Mouse (Mus musculus) forebrain, embryonic 12.5 days (tissue): Measurements from ENCODE around the gene Otp. TPM values are rescaled to one million over a fixed set of nuclear protein-coding genes. Genes with fewer than 3 reads are reported as not detected.
A peak's percentile ranks its signal among the peaks of the same experiment; 100 is the strongest.

ENCODE experiments used
- ATAC-seq: fragments of 200-750 bp; cut with Nextera tagmentation; 2 replicates; pipeline ENCODE4 v1.8.0; 2017; ENCODE audit warnings: moderate TSS enrichment; ENCODE audit not compliant: low FRiP score
- H3K27ac ChIP-seq: fragments of 300-500 bp; sonication (generic); 2 replicates; pipeline ENCODE4 v1.5.1; 2016; ENCODE audit warnings: mild to moderate bottlenecking
- H3K27me3 ChIP-seq: fragments of 300-500 bp; sonication (generic); 2 replicates; pipeline ENCODE4 v1.6.1; 2016; ENCODE audit warnings: mild to moderate bottlenecking
- H3K36me3 ChIP-seq: fragments of 300-500 bp; sonication (generic); replicated peaks from 2 replicates; pipeline ENCODE4 v1.6.1; 2016; ENCODE audit warnings: mild to moderate bottlenecking
- H3K4me1 ChIP-seq: fragments of 300-500 bp; sonication (generic); 2 replicates; pipeline ENCODE4 v1.6.1; 2016
- H3K4me2 ChIP-seq: fragments of 300-500 bp; sonication (generic); 2 replicates; pipeline ENCODE4 v1.6.1; 2016; ENCODE audit warnings: mild to moderate bottlenecking, moderate library complexity
- H3K4me3 ChIP-seq: fragments of 300-500 bp; sonication (generic); replicated peaks from 2 replicates; pipeline ENCODE4 v1.5.1; 2016; ENCODE audit warnings: mild to moderate bottlenecking
- H3K9ac ChIP-seq: fragments of 300-500 bp; sonication (generic); 2 replicates; pipeline ENCODE4 v1.6.1; 2016; ENCODE audit warnings: mild to moderate bottlenecking
- H3K9me3 ChIP-seq: fragments of 300-500 bp; sonication (generic); 2 replicates; pipeline ENCODE4 v1.6.1; 2016
- WGBS: fragments of 180-500 bp; shearing (Covaris S2); methylation state at CpG from one replicate; pipeline ENCODE4 v1.1.7; 2016; 5-methylcytosine and 5-hydroxymethylcytosine counted together
- polyA plus RNA-seq: library from polyadenylated mRNA; unstranded; fragments of >200 nt; fragmentation: Nextera tagmentation; extraction: Ambion mirVana; gene quantifications from 2 replicates; pipeline ENCODE4 v1.2.1, GENCODE M21; 2016

Gene Otp
- polyA plus RNA-seq, 1 experiment from 2014 or later: 7.1 TPM

DNA sequence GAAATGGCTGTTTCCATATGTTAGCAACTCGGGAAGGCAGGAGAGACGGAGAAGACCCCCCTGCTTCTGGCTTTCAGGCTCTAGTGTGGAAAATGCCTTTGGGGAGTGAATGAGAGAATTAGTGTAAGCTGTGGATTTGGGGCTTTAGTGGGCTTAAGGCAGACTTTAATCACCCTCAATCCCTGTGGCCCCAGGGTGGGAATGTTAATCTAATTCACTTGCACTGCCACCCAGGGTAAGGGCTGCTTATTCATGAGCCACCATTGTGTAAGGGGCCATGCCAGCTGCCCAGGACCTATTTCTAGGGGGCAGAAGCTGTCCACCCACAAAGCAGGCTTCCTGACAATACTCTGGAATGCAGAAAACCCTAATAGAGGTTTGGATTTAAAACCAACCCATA lies 8.5 kb upstream of the Otp start:
- Histone ChIP-seq H3K4me3 (no peak overlapping the region), H3K9ac (no peak overlapping the region), H3K27ac (no peak overlapping the region), H3K4me2 (no peak overlapping the region), H3K27me3 (peaks cover 96% of the 10 kb centered on the region), H3K4me1 (peaks cover 10% of the 10 kb centered on the region; the same call in 1 of the 2 replicates), H3K36me3 (no peaks in the 10 kb centered on the region), H3K9me3 (no peaks in the 10 kb centered on the region)
- ATAC-seq: no peak
- 0% methylated on average over 2 of the region's 2 CpGs for WGBS

DNA sequence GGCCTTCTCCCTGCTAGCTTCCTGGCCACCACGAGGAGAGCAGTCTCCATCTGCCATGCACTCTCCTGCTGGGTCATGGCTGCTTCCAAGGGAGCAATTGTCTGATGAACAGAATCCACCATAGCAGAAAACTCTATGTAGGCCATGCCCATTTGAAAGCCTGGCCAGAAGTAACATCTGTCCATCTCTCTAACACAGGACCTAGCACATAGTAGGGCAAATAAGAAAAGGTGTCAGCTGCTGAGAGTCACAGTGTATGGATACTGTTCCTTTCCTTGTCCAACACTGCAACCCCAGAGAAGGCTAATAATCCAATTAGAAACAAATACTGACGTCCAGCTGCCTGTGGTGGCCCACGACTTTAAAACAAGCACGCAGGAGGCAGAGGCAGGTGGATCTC lies 7.6 kb upstream of the Otp start:
- H3K4me3 ChIP-seq: no peak overlapping the region
- H3K4me2 ChIP-seq: no peak overlapping the region
- ATAC-seq: no peak
- no peak overlapping the region for H3K27ac ChIP-seq
- no peaks in the 10 kb centered on the region for H3K36me3 ChIP-seq
- WGBS: 41% methylated on average over 4 of the region's 4 CpGs
- peaks cover 95% of the 10 kb centered on the region for H3K27me3 ChIP-seq
- peaks cover 10% of the 10 kb centered on the region; the same call in 1 of the 2 replicates for H3K4me1 ChIP-seq
- no peak overlapping the region for H3K9ac ChIP-seq
- H3K9me3 ChIP-seq: no peaks in the 10 kb centered on the region

DNA sequence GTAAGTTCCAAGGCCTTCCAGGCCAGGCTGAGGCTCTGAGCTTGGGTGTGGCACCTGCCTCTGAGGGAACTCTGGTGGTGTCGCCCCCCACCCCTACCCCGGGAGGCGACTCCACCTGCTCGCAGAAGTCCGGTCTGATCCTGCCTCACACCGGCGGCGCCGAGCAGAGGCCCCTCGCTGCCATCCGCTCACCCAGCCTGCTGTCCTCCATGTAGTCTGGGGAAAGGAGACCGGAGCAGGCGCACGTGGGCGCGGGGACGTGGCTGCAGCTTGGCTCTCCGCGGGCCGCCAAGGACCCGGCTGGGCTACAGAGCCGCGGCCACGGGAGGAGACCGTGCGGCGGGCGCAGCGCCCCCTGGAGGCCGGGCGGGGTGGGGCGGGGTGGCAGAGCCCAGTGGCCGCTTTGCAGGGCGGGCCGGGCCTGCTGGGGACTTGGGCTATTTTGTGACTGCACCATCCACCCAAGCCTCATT lies 6.9 kb upstream of the Otp start:
- peaks cover 95% of the 10 kb centered on the region for H3K27me3 ChIP-seq
- H3K4me3 ChIP-seq: peak overlapping the region; percentile 30
- peak overlapping the region; percentile 54 for H3K4me2 ChIP-seq
- no peaks in the 10 kb centered on the region for H3K9me3 ChIP-seq
- H3K9ac ChIP-seq: 0 out of 2 replicates have a peak overlapping the region, but pooled peaks have one; percentile 33
- H3K4me1 ChIP-seq: peaks cover 11% of the 10 kb centered on the region; the same call in 1 of the 2 replicates
- 1% methylated on average over 35 of the region's 35 CpGs for WGBS
- H3K27ac ChIP-seq: no peak overlapping the region
- H3K36me3 ChIP-seq: no peaks in the 10 kb centered on the region
- ATAC-seq: peak; percentile 88

GRCm38 (mm10) chr13:94869541-94869940 lies 5.9 kb upstream of the Otp start:
- Histone ChIP-seq H3K4me1 (peaks cover 15% of the 10 kb centered on the region; the same call in 1 of the 2 replicates), H3K27me3 (peaks cover 93% of the 10 kb centered on the region), H3K4me3 (peak overlapping the region; percentile 30; the same call in 1 of the 2 replicates), H3K4me2 (peak overlapping the region; percentile 54), H3K36me3 (no peaks in the 10 kb centered on the region), H3K27ac (no peak overlapping the region), H3K9me3 (no peaks in the 10 kb centered on the region), H3K9ac (no peak overlapping the region)
- no peak for ATAC-seq
- WGBS: under 1% methylated on average over 8 of the region's 8 CpGs

DNA sequence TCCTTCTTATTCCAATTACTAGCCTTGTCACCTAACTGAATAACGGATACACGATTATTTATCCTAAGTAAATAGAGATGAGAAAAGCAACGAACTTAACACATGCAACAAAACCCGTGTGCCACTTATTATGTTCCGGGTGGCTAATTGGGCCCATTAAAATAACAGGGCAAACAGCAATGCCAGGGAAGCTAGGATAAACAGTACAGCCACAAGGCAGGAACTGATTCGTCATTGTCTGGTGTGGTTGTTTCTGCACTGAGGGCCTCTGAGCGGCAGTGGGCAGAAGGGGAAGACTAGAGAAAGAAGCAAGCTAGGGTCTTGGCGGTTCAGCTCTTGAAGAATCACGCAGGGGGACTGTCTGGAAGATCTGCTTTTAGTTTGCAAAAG lies 5.3 kb upstream of the Otp start:
- Histone ChIP-seq H3K27me3 (peaks cover 93% of the 10 kb centered on the region), H3K9me3 (no peaks in the 10 kb centered on the region), H3K4me2 (no peak overlapping the region), H3K36me3 (no peaks in the 10 kb centered on the region), H3K9ac (no peak overlapping the region), H3K4me3 (no peak overlapping the region), H3K27ac (no peak overlapping the region), H3K4me1 (peaks cover 18% of the 10 kb centered on the region)
- ATAC-seq: no peak
- WGBS: 3% methylated on average over 9 of the region's 9 CpGs

- peaks cover 21% of the 10 kb centered on the region for H3K4me1 ChIP-seq
Observed at GRCm38 (mm10) chr13:94870461-94871186, 4.8 kb upstream of the Otp start.

DNA sequence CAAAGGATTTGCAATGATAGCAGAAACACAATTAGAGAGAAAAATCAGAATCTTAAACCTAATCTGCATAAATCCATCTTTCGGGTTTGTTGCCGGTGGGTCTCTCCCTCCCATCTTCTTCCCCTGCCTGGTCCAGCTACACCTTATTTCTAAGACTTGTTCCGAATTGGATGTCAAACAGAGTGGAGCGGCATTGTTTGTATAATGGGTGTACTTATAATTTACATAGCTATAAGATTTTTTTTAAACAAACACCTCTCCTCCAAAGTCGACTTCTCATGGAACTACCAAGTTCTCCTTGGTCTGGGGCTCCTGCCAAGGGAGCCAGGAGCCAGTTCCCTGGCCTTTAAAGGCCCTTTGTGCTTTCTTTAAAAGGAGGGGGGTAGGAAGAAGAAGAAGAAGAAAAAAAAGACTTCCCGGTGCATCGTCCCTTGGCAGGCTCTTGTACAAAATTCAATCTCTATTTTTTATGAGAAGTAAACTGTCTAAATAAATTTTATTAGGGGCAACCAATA lies 3.5 kb upstream of the Otp start:
- Histone ChIP-seq H3K36me3 (no peaks in the 10 kb centered on the region), H3K9me3 (no peaks in the 10 kb centered on the region), H3K27ac (no peak overlapping the region), H3K4me1 (peaks cover 21% of the 10 kb centered on the region), H3K27me3 (peaks cover 90% of the 10 kb centered on the region), H3K9ac (no peak overlapping the region), H3K4me3 (no peak overlapping the region), H3K4me2 (no peak overlapping the region)
- no peak for ATAC-seq
- WGBS: 1% methylated on average over 7 of the region's 7 CpGs

More at GRCm38 (mm10) chr13:94870461-94871186, 4.8 kb upstream of the Otp start:
- H3K9ac ChIP-seq: no peak overlapping the region
- no peaks in the 10 kb centered on the region for H3K36me3 ChIP-seq
- H3K27ac ChIP-seq: no peak overlapping the region
- H3K4me3 ChIP-seq: no peak overlapping the region
- under 1% methylated on average over 21 of the region's 21 CpGs for WGBS
- no peak for ATAC-seq
- no peak overlapping the region for H3K4me2 ChIP-seq
- no peaks in the 10 kb centered on the region for H3K9me3 ChIP-seq
- H3K27me3 ChIP-seq: peaks cover 93% of the 10 kb centered on the region

DNA sequence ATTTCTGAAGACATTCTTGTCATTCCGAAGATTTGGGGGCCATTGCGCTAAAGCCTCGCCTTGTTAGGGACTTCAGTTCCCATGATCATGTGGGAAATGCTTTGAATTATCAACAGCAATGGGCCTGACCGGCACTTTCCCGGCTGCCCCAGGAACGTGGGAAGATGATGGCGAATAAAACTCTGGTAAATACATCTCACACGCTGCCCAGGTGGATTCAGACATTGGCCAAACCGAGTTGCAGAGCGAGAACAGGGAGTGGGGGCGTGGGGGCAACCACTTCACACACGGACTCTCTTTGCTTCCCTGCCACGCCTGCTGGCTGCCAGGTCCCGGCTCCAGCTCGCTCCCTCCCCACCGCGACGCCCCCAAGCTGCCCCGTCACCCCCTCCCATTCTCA lies 3.0 kb upstream of the Otp start:
- Histone ChIP-seq H3K4me1 (peaks cover 21% of the 10 kb centered on the region), H3K4me2 (no peak overlapping the region), H3K27me3 (peaks cover 90% of the 10 kb centered on the region), H3K4me3 (no peak overlapping the region), H3K27ac (0 out of 2 replicates have a peak overlapping the region, but pooled peaks have one; percentile 13), H3K9me3 (no peaks in the 10 kb centered on the region), H3K36me3 (no peaks in the 10 kb centered on the region), H3K9ac (no peak overlapping the region)
- no peak for ATAC-seq
- WGBS: 0% methylated on average over 19 of the region's 19 CpGs

DNA sequence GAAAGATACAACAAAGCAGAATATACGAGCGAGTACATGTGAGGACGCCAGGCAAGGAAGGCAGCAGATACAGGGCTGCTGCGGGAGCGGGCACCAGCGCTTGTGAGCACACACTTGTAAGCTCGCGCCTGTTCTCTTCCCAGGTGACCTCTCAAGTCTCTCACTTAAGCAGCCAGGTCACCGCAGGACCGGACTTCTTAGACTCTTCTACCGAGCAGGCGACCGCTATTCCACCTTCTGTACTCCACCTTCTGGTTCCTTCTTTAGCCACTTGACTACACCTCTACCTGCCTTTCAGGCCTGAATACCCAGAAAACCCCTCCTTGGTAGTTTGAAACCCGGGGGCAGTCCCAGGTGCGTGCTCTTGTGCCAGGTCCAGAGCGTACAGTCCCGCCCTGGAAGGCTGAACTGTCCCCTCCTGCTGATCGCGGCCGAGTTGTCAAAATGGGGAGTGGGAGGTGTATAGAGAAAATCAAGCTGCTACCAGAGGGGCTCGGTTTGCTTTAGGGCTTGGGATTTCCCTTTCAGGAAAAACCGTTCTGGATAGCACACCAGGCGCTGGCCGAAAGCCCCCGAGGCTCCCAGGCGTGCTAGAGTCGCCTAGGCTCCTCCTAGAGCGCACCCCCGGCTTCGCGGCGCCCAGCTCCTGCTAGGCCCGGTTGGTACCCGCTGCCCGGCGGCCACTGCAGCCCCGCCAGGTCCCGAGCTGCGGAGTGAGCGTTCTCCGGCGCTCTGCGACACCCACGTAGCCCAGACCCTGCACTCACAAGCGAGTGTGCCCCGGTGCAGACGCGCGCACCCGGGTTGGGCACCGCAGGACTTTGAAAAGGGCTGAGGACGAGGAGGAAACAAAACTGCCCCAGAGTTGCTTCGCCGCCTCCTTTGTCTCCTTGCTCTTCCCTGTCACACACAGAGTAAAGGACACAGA lies 2.0 kb upstream of the Otp start:
- H3K4me3 ChIP-seq: peak overlapping the region; percentile 21; the same call in 1 of the 2 replicates
- no peak overlapping the region for H3K9ac ChIP-seq
- peaks cover 21% of the 10 kb centered on the region for H3K4me1 ChIP-seq
- H3K36me3 ChIP-seq: no peaks in the 10 kb centered on the region
- no peak; the same call in 1 of the 2 replicates for ATAC-seq
- H3K27me3 ChIP-seq: peaks cover 87% of the 10 kb centered on the region
- peak overlapping the region; percentile 42; the same call in 1 of the 2 replicates for H3K27ac ChIP-seq
- H3K4me2 ChIP-seq: peak overlapping the region; percentile 25
- no peaks in the 10 kb centered on the region for H3K9me3 ChIP-seq
- WGBS: under 1% methylated on average over 54 of the region's 54 CpGs

DNA sequence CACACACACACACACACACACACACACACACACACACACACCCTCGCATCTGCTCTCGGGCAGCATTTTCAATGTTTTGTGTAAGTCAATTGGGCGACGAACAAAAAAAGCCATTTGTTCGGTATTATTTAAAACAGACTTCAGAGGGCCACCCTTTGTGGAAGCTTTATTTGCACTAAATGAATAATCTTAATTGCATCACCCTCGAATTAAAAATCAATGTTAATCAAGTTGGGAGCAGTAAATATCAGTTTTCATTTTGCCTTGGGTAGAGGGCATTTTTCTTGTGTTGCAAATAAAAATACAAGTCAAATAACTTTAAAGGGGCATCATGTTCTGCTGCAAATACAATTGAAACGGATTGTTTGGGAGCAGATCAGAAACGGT lies 1.4 kb upstream of the Otp start:
- 1% methylated on average over 8 of the region's 8 CpGs for WGBS
- H3K9me3 ChIP-seq: no peaks in the 10 kb centered on the region
- peaks cover 16% of the 10 kb centered on the region for H3K4me1 ChIP-seq
- ATAC-seq: no peak
- H3K27me3 ChIP-seq: peaks cover 81% of the 10 kb centered on the region
- H3K4me2 ChIP-seq: 0 out of 2 replicates have a peak overlapping the region, but pooled peaks have one; percentile 25
- H3K27ac ChIP-seq: peak overlapping the region; percentile 42; the same call in 1 of the 2 replicates
- no peak overlapping the region for H3K4me3 ChIP-seq
- no peaks in the 10 kb centered on the region for H3K36me3 ChIP-seq
- no peak overlapping the region for H3K9ac ChIP-seq

- ATAC-seq: peak; percentile 30; the same call in 1 of the 2 replicates
- under 1% methylated on average over 23 of the region's 23 CpGs for WGBS
- H3K27ac ChIP-seq: no peak overlapping the region
- peaks cover 76% of the 10 kb centered on the region for H3K27me3 ChIP-seq
- H3K4me1 ChIP-seq: peaks cover 11% of the 10 kb centered on the region
- H3K4me3 ChIP-seq: peak overlapping the region; percentile 16; the same call in 1 of the 2 replicates
- no peaks in the 10 kb centered on the region for H3K36me3 ChIP-seq
- H3K4me2 ChIP-seq: no peak overlapping the region; the same call in 1 of the 2 replicates
- H3K9me3 ChIP-seq: no peaks in the 10 kb centered on the region
- H3K9ac ChIP-seq: peak overlapping the region; percentile 13; the same call in 1 of the 2 replicates
Observed at GRCm38 (mm10) chr13:94874656-94875395, 576 bp upstream of the Otp start.
